Mouse (Mus musculus) hindbrain, embryonic 15.5 days (tissue): ENCODE measurements around the gene Fbln5. TPM values are rescaled to one million over a fixed set of nuclear protein-coding genes. Genes with fewer than 3 reads are reported as not detected.

ENCODE experiments used
- ATAC-seq: fragments of 200-750 bp; cut with Nextera tagmentation; 2 replicates; pipeline ENCODE4 v1.8.0; 2017; ENCODE audit warnings: low read depth, moderate number of reproducible peaks, moderate TSS enrichment; ENCODE audit not compliant: low FRiP score
- H3K27ac ChIP-seq: fragments of 300-500 bp; sonication (generic); replicated peaks from 2 replicates; pipeline ENCODE4 v1.5.1; 2015; ENCODE audit warnings: mild to moderate bottlenecking, inconsistent platforms
- H3K27me3 ChIP-seq: fragments of 300-500 bp; sonication (generic); 2 replicates; pipeline ENCODE4 v1.6.1; 2015; ENCODE audit warnings: control low read depth, inconsistent platforms
- H3K36me3 ChIP-seq: fragments of 300-500 bp; sonication (generic); 2 replicates; pipeline ENCODE4 v1.6.1; 2015; ENCODE audit warnings: control low read depth, inconsistent platforms
- H3K4me1 ChIP-seq: fragments of 300-500 bp; sonication (generic); replicated peaks from 2 replicates; pipeline ENCODE4 v1.6.1; 2015; ENCODE audit warnings: control low read depth, inconsistent platforms
- H3K4me2 ChIP-seq: fragments of 300-500 bp; sonication (generic); 2 replicates; pipeline ENCODE4 v1.6.1; 2015; ENCODE audit warnings: moderate library complexity, mild to moderate bottlenecking, inconsistent platforms
- H3K4me3 ChIP-seq: fragments of 300-500 bp; sonication (generic); 2 replicates; pipeline ENCODE4 v1.5.1; 2015; ENCODE audit warnings: mild to moderate bottlenecking, inconsistent platforms
- H3K9ac ChIP-seq: fragments of 300-500 bp; sonication (generic); 2 replicates; pipeline ENCODE4 v1.6.1; 2015; ENCODE audit warnings: inconsistent platforms
- H3K9me3 ChIP-seq: fragments of 300-500 bp; sonication (generic); 2 replicates; pipeline ENCODE4 v1.6.1; 2016; ENCODE audit warnings: control low read depth, inconsistent platforms
- WGBS: fragments of 180-500 bp; shearing (Covaris S2); methylation state at CpG from one replicate; pipeline ENCODE4 v1.1.7; 2015; 5-methylcytosine and 5-hydroxymethylcytosine counted together
- polyA plus RNA-seq: library from polyadenylated mRNA; unstranded; fragments of >200 nt; fragmentation: Nextera tagmentation; extraction: Ambion mirVana; gene quantifications from 2 replicates; pipeline ENCODE4 v1.2.1, GENCODE M21; 2015

Gene Fbln5
- polyA plus RNA-seq, 1 experiment from 2014 or later, result 15.0 TPM

DNA sequence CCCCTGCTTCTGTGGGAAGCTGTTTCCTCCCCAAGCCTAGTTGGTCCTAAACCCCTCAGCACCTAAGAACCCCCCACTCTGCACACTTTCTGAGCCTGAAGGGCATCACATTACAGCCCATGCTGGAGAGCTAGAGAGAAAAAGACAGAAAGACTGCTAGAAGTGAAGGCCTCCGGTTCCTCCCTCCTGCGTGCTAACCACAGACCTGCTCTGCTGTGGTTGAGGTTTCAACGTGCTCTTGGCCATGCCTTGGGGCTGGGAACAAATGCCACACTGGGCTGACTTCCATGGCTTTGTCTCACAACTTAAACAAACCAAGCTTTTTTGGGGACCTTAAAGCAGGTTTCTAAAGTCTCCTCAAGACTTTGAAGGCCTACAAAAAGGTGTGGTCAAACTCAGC is 16.4 kb downstream of the Fbln5 start:
- Histone ChIP-seq H3K4me2 (no peak overlapping the region), H3K9me3 (no peaks in the 10 kb centered on the region), H3K27me3 (no peaks in the 10 kb centered on the region), H3K4me1 (no peaks in the 10 kb centered on the region), H3K36me3 (no peaks in the 10 kb centered on the region), H3K27ac (no peak overlapping the region), H3K4me3 (no peak overlapping the region), H3K9ac (no peak overlapping the region)
- ATAC-seq, result no peak
- WGBS, result 94% methylated on average over 3 of the region's 3 CpGs

DNA sequence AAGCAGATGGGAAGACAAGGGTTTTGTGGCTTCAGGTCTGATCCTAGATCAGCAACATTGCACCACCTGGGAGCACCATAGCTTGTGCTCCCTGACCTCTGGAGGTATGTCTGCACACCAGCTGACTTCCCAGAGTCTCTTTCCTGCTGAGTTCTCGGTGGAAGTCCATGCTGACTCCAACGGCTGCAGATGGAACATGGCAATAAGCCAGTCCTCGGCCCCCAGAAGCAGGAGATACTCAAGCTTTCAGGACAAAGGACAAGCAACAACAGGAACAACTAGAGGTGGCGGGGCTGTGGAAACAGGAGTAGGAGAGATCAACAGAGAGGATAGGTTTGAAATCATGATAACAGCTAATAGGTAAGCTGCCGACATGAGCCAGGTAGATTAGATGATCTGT is 17.1 kb downstream of the Fbln5 start:
- H3K27me3 ChIP-seq, result no peaks in the 10 kb centered on the region
- H3K27ac ChIP-seq, result no peak overlapping the region
- WGBS, result 77% methylated on average over 5 of the region's 5 CpGs
- H3K4me2 ChIP-seq, result no peak overlapping the region
- H3K36me3 ChIP-seq, result no peaks in the 10 kb centered on the region
- no peak overlapping the region for H3K9ac ChIP-seq
- no peak for ATAC-seq
- H3K9me3 ChIP-seq, result no peaks in the 10 kb centered on the region
- H3K4me1 ChIP-seq, result no peaks in the 10 kb centered on the region
- H3K4me3 ChIP-seq, result no peak overlapping the region

DNA sequence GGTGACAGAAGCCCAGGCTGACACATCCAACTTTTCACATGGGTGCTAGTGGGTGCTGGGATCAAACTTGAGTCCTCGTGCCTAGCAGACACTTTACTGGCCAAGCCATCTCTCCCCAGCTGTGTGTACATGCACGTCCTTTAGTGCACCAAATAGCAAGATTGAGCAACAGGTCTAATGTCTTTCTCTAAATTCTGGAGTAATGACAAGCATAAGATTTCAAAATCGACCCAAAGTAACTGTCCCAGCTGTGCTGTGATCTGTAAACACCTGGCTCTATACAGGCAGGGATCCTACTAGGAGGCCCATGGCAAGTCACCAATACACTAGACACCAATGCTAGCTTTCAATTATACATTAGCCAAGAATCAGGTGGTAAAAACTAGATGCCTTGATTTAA is 17.8 kb downstream of the Fbln5 start:
- Histone ChIP-seq H3K27me3 (no peaks in the 10 kb centered on the region), H3K4me3 (no peak overlapping the region), H3K36me3 (no peaks in the 10 kb centered on the region), H3K4me2 (no peak overlapping the region), H3K27ac (no peak overlapping the region), H3K4me1 (no peaks in the 10 kb centered on the region), H3K9me3 (no peaks in the 10 kb centered on the region), H3K9ac (no peak overlapping the region)
- 84% methylated on average over 3 of the region's 3 CpGs for WGBS
- ATAC-seq, result no peak

DNA sequence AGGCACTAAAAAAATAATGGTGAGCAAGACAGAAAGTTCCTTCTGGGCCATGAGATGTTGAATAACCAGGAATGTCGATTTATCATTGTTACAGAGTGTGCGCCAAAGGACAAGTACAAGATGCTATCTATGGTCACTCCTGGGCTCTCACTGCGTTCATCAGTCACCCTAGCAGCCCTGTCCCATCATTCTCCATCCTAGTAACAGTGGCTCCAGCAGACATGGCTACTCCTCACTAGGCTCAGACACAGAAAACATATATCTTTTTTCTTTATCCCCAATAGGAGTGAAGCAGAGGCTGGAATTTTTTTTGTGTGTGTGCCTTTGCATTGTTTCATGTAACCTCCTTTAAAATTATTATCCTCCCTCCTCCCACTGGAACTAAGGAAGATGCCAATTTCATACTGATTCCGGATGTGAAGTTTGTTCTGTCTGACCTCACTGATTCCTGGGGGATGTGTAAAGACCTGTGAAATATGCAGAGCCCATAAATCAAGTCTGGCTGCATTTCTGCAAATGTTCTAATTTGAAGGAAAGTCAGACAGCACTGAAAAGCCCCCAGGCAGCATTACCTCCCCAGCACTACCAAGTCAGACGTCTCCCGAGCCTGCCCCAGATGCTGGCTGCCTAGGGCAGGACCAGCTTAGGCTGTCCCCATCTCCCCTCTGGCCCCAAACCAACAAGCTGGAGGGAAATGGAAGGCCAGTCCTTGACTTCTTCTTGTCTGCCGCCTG is 20.5 kb downstream of the Fbln5 start:
- WGBS, result 75% methylated on average over 7 of the region's 7 CpGs
- H3K27me3 ChIP-seq, result no peaks in the 10 kb centered on the region

DNA sequence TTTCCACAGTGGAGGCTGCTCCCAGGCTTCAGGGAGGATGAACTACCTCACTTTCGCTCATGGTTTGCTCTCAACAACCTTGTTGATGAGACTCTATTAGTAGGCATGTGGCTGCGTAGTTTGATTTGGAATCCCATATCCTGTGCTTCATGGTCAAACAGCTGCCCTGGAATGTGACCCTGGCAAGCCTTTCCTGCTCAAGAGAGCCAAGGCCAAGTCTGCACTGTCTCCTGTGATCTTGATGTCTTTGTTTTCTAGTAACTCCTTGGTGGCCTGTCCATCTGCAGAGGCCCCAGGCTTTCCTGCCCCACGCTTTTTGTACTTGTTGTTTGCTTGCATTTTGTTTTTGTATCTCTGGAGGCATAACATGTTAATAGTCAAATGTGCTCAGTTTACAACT is 24.4 kb downstream of the Fbln5 start:
- no peak overlapping the region for H3K9ac ChIP-seq
- 89% methylated on average over 3 of the region's 3 CpGs for WGBS
- no peak overlapping the region for H3K27ac ChIP-seq
- H3K4me1 ChIP-seq, result no peaks in the 10 kb centered on the region
- H3K27me3 ChIP-seq, result no peaks in the 10 kb centered on the region
- H3K9me3 ChIP-seq, result no peaks in the 10 kb centered on the region
- no peak overlapping the region for H3K4me2 ChIP-seq
- H3K36me3 ChIP-seq, result no peaks in the 10 kb centered on the region
- no peak for ATAC-seq
- H3K4me3 ChIP-seq, result no peak overlapping the region

More for the DNA sequence above, 20.5 kb downstream of the Fbln5 start:
- no peak overlapping the region for H3K27ac ChIP-seq
- H3K36me3 ChIP-seq, result no peaks in the 10 kb centered on the region
- no peak overlapping the region for H3K9ac ChIP-seq
- no peak overlapping the region for H3K4me2 ChIP-seq
- no peak for ATAC-seq
- H3K4me1 ChIP-seq, result no peaks in the 10 kb centered on the region
- no peak overlapping the region for H3K4me3 ChIP-seq
- no peaks in the 10 kb centered on the region for H3K9me3 ChIP-seq

DNA sequence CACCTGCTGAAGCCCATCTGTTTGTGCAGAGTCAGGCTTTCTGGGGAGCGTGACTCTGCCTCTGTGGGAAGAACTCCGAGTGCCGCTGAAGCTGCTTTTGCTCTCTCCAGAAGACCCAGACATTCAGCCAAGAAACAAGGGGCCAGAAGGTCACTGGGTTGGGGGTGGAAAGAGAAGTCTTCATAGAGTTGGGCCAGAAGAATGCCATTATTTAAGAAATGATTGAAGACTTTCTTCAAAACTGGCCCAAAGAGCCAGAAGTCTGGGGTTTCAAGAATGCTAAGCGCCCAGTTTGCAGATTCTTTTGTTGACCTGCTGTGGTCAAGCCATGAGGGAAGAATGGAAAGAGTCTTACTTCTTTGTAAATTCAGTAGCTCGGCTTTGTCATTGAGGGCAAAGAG is 25.6 kb downstream of the Fbln5 start:
- no peak overlapping the region for H3K4me2 ChIP-seq
- H3K4me3 ChIP-seq, result no peak overlapping the region

DNA sequence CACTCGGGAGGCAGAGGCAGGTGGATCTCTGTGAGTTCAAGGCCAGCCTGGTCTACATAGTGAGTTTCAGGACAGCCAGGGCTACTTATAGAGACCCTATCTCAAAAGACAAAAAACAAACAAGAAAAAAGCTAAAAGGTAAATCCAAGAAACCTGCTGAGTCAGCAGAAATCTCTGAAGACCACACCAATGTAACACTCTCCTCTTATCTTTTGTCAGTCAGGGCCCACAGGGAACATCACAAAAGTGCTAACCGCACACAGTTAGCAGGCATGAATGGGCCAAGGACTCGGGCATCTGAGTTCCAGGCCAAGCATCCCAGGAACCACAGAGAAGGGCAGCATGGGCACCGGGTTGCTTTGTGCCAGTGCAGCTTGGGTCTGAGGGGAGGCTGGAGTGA is 26.2 kb downstream of the Fbln5 start:
- H3K4me3 ChIP-seq, result no peak overlapping the region
- no peak overlapping the region for H3K27ac ChIP-seq
- no peak for ATAC-seq
- 87% methylated on average over 4 of the region's 4 CpGs for WGBS
- no peaks in the 10 kb centered on the region for H3K4me1 ChIP-seq
- H3K36me3 ChIP-seq, result no peaks in the 10 kb centered on the region
- no peaks in the 10 kb centered on the region for H3K9me3 ChIP-seq
- no peak overlapping the region for H3K9ac ChIP-seq
- H3K27me3 ChIP-seq, result no peaks in the 10 kb centered on the region
- H3K4me2 ChIP-seq, result no peak overlapping the region

More for the DNA sequence above, 25.6 kb downstream of the Fbln5 start:
- Histone ChIP-seq H3K36me3 (no peaks in the 10 kb centered on the region), H3K4me1 (no peaks in the 10 kb centered on the region), H3K27me3 (no peaks in the 10 kb centered on the region), H3K9me3 (no peaks in the 10 kb centered on the region), H3K27ac (no peak overlapping the region), H3K9ac (no peak overlapping the region)
- 61% methylated on average over 5 of the region's 5 CpGs for WGBS
- no peak for ATAC-seq

DNA sequence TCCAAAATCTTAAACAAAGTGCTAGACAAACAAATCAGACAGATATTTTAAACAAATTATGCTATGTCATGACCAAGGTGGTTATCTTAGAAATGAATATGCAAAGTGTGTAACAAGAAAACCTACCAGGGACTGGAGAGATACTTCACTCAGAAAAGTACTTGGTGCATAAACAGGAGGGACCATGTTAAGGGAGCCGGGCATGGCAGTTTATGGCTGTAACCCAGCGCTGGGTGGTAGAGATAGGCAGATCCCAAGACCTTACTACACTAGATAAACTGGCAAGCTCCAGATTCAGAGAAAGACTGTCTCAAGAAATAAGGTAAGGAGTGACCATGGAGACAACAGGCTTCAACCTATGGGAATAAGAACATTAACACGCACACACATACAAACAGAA is 29.1 kb downstream of the Fbln5 start:
- WGBS, result 95% methylated on average over 3 of the region's 3 CpGs
- no peaks in the 10 kb centered on the region for H3K4me1 ChIP-seq

DNA sequence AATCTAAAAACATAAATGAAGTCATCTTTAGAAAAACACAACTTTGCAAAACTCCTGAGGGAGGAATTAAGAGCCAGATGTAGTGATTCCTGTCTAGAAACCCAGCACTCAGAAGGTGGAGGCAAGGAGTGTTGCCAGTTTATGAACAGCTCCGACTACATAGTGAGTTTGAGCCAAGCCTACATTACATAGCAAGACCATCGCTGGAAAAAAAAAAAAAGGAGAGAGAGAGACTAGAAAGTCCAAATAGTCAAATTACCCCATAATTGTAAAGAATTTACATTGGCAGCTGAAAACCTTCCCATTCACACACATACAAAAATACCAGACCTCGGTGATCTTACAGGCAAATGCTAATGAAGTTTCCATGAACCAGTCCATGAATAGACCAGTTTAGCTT is 29.6 kb downstream of the Fbln5 start:
- no peak for ATAC-seq
- no peak overlapping the region for H3K9ac ChIP-seq
- H3K4me1 ChIP-seq, result no peaks in the 10 kb centered on the region
- H3K9me3 ChIP-seq, result no peaks in the 10 kb centered on the region; the same call in 1 of the 2 replicates
- H3K27ac ChIP-seq, result no peak overlapping the region
- no peaks in the 10 kb centered on the region for H3K36me3 ChIP-seq
- no peaks in the 10 kb centered on the region for H3K27me3 ChIP-seq
- H3K4me3 ChIP-seq, result no peak overlapping the region
- no peak overlapping the region for H3K4me2 ChIP-seq
- WGBS, result 87% methylated on average over 3 of the region's 3 CpGs

More for the DNA sequence above, 29.1 kb downstream of the Fbln5 start:
- no peaks in the 10 kb centered on the region; the same call in 1 of the 2 replicates for H3K9me3 ChIP-seq
- H3K27ac ChIP-seq, result no peak overlapping the region
- H3K4me3 ChIP-seq, result no peak overlapping the region
- H3K4me2 ChIP-seq, result no peak overlapping the region
- no peak overlapping the region for H3K9ac ChIP-seq
- no peaks in the 10 kb centered on the region for H3K36me3 ChIP-seq
- no peaks in the 10 kb centered on the region for H3K27me3 ChIP-seq
- no peak for ATAC-seq

DNA sequence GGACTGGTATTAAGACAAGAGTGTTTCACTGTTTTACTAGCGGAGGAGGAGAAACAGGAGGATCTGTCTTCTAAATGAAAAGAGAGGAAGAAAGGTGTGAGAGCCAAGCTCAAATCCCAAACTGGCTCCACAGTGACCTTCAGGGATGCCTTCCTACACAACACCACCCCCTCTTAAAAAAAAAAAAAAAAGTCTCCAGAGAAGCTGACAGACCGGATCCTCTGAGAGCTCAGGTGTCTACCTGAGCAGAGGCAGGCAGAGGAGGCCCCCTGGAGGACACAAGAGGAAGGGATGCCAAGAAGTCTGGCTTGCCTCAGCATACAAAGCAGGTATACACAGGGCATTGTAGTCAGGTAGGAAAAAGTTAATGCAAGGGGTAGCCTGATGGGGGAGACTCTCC is 36.1 kb downstream of the Fbln5 start:
- H3K27me3 ChIP-seq, result no peaks in the 10 kb centered on the region
- WGBS, result 58% methylated on average over 2 of the region's 2 CpGs
- no peak overlapping the region for H3K4me3 ChIP-seq
- H3K27ac ChIP-seq, result no peak overlapping the region
- H3K9ac ChIP-seq, result no peak overlapping the region
- H3K4me1 ChIP-seq, result no peaks in the 10 kb centered on the region
- no peaks in the 10 kb centered on the region for H3K36me3 ChIP-seq
- H3K9me3 ChIP-seq, result no peaks in the 10 kb centered on the region; the same call in 1 of the 2 replicates
- ATAC-seq, result no peak
- no peak overlapping the region for H3K4me2 ChIP-seq

DNA sequence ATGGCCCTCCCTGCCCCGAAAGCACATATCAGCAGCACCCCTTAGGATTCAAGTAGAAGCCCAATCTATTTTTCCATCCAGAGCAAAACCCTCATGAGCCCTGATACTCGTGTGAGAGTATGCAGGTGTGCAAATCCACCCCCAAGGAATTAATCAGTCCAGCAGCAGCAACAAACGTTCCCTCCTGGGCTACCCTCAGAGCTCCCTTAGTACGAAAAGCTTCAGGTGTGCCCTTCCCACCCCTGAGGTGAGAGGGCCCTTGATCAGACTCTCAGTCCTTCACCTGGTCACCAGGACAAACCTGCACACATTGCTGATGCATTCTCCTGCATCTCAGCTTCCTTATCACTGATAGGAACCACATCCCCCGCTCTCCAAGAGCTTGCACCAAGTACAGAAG is 37.9 kb downstream of the Fbln5 start:
- ATAC-seq, result no peak
- 80% methylated on average over 5 of the region's 5 CpGs for WGBS
- no peak overlapping the region for H3K27ac ChIP-seq
- no peaks in the 10 kb centered on the region for H3K4me1 ChIP-seq
- H3K9ac ChIP-seq, result no peak overlapping the region
- no peak overlapping the region for H3K4me2 ChIP-seq
- no peak overlapping the region for H3K4me3 ChIP-seq
- no peaks in the 10 kb centered on the region; the same call in 1 of the 2 replicates for H3K9me3 ChIP-seq
- H3K36me3 ChIP-seq, result no peaks in the 10 kb centered on the region
- no peaks in the 10 kb centered on the region for H3K27me3 ChIP-seq

DNA sequence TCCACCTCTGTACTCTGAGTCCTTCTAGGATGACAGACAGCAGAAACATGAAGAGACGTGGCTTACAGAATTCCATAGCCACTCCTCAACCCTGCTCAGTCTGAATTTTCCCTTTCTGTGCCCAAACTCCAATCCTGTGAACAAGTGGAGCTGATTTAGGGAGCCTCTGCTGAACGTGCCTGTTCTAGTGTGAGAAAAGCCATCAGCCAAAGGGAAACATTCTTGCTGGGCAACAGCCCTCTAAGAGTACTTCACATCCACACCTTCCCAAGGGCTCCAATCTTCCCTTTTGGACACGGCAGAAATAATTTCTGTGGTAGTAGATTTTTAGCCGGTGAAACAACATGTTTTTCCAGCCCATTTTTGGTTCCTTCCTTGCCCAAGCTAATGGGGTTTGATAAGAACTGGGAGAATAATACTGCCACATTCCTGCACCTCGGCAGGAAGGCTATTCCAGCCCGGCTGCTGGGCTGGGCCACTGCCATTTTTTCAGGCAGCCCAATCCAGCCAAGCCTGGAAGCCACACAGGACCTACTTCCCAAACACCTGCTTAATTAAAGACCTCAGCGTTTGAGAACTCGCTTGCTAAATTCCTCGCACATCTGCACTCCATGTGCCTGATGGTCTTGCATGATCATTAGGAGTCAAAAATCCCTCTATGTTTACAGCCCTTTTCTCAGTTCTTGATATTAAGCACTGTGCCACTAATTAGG is 41.1 kb downstream of the Fbln5 start:
- 65% methylated on average over 9 of the region's 9 CpGs for WGBS
- ATAC-seq, result peak; percentile 66; the same call in 1 of the 2 replicates

More for the DNA sequence above, 41.1 kb downstream of the Fbln5 start:
- no peaks in the 10 kb centered on the region for H3K9me3 ChIP-seq
- no peak overlapping the region for H3K4me3 ChIP-seq
- H3K27me3 ChIP-seq, result no peaks in the 10 kb centered on the region
- no peak overlapping the region for H3K9ac ChIP-seq
- H3K4me2 ChIP-seq, result no peak overlapping the region
- H3K36me3 ChIP-seq, result no peaks in the 10 kb centered on the region
- H3K4me1 ChIP-seq, result no peaks in the 10 kb centered on the region
- H3K27ac ChIP-seq, result no peak overlapping the region
